Mouse (Mus musculus) forebrain, embryonic 10.5 days (tissue): Measurements from ENCODE around the gene Smad3. TPM values are rescaled to one million over a fixed set of nuclear protein-coding genes. Genes with fewer than 3 reads are reported as not detected.
A peak's percentile ranks its signal among the peaks of the same experiment; 100 is the strongest.

ENCODE experiments used
- DNase-seq: peaks from one replicate; pipeline ENCODE4 v3.0.0-alpha.2; 2017; ENCODE audit warnings: low spot score; ENCODE audit errors: extremely low spot score
- H3K27ac ChIP-seq: fragments of 300-500 bp; sonication (generic); 2 replicates; pipeline ENCODE4 v1.5.1; 2016; ENCODE audit warnings: mild to moderate bottlenecking
- H3K27me3 ChIP-seq: fragments of 300-500 bp; sonication (generic); 2 replicates; pipeline ENCODE4 v1.6.1; 2016; ENCODE audit warnings: mild to moderate bottlenecking; ENCODE audit not compliant: poor library complexity, severe bottlenecking
- H3K36me3 ChIP-seq: fragments of 300-500 bp; sonication (generic); replicated peaks from 2 replicates; pipeline ENCODE4 v1.6.1; 2016; ENCODE audit warnings: mild to moderate bottlenecking, moderate library complexity
- H3K4me1 ChIP-seq: fragments of 300-500 bp; sonication (generic); 2 replicates; pipeline ENCODE4 v1.6.1; 2016
- H3K4me3 ChIP-seq: fragments of 300-500 bp; sonication (generic); 2 replicates; pipeline ENCODE4 v1.5.1; 2016; ENCODE audit warnings: mild to moderate bottlenecking, moderate library complexity
- H3K9me3 ChIP-seq: fragments of 300-500 bp; sonication (generic); 2 replicates; pipeline ENCODE4 v1.6.1; 2016; ENCODE audit warnings: mild to moderate bottlenecking, moderate library complexity
- WGBS: fragments of 180-500 bp; shearing (Covaris S2); methylation state at CpG from one replicate; pipeline ENCODE4 v1.1.7; 2016; 5-methylcytosine and 5-hydroxymethylcytosine counted together
- polyA plus RNA-seq: library from polyadenylated mRNA; unstranded; fragments of >200 nt; fragmentation: Nextera tagmentation; extraction: Ambion mirVana; gene quantifications from 2 replicates; pipeline ENCODE4 v1.2.1, GENCODE M21; 2016

Smad3 gene
- polyA plus RNA-seq, 1 experiment from 2014 or later: 25.5 TPM

- Histone ChIP-seq H3K36me3 (peaks cover 9% of the 10 kb centered on the region), H3K4me3 (no peak overlapping the region), H3K27me3 (no peaks in the 10 kb centered on the region), H3K4me1 (peaks cover 74% of the 10 kb centered on the region), H3K27ac (0 out of 2 replicates have a peak overlapping the region, but pooled peaks have one; percentile 2), H3K9me3 (no peaks in the 10 kb centered on the region)
- WGBS: 77% methylated on average over 5 of the region's 5 CpGs
- DNase-seq: no peak
Observed at GRCm38 (mm10) chr9:63611967-63612366, 145.8 kb downstream of the Smad3 start.

- H3K9me3 ChIP-seq: no peaks in the 10 kb centered on the region
- peaks cover 74% of the 10 kb centered on the region for H3K4me1 ChIP-seq
- peak; percentile 29 for DNase-seq
- WGBS: 17% methylated on average over 13 of the region's 13 CpGs
- peak overlapping the region; percentile 73 for H3K27ac ChIP-seq
- no peaks in the 10 kb centered on the region for H3K27me3 ChIP-seq
- H3K36me3 ChIP-seq: 0 out of 2 replicates have a peak, but pooled peaks cover 3% of the 10 kb centered on the region
- no peak overlapping the region for H3K4me3 ChIP-seq
Observed at GRCm38 (mm10) chr9:63610841-63611366, 146.9 kb downstream of the Smad3 start.

- Histone ChIP-seq H3K4me3 (no peak overlapping the region), H3K9me3 (no peaks in the 10 kb centered on the region), H3K27ac (no peak overlapping the region), H3K27me3 (no peaks in the 10 kb centered on the region), H3K36me3 (0 out of 2 replicates have a peak, but pooled peaks cover 3% of the 10 kb centered on the region), H3K4me1 (peaks cover 78% of the 10 kb centered on the region)
- no peak for DNase-seq
- WGBS: 91% methylated on average over 6 of the region's 6 CpGs
Observed at GRCm38 (mm10) chr9:63610231-63610630, 147.6 kb downstream of the Smad3 start.

GRCm38 (mm10) chr9:63609776-63610175, 148.0 kb downstream of the Smad3 start:
- Histone ChIP-seq H3K36me3 (0 out of 2 replicates have a peak, but pooled peaks cover 3% of the 10 kb centered on the region), H3K27ac (no peak overlapping the region), H3K4me1 (peaks cover 80% of the 10 kb centered on the region), H3K4me3 (no peak overlapping the region), H3K9me3 (no peaks in the 10 kb centered on the region), H3K27me3 (no peaks in the 10 kb centered on the region)
- 93% methylated on average over 2 of the region's 2 CpGs for WGBS
- DNase-seq: no peak

GRCm38 (mm10) chr9:63609246-63609645, 148.5 kb downstream of the Smad3 start:
- Histone ChIP-seq H3K27ac (no peak overlapping the region; the same call in 1 of the 2 replicates), H3K9me3 (no peaks in the 10 kb centered on the region), H3K4me3 (no peak overlapping the region), H3K27me3 (no peaks in the 10 kb centered on the region), H3K36me3 (0 out of 2 replicates have a peak, but pooled peaks cover 3% of the 10 kb centered on the region), H3K4me1 (peaks cover 80% of the 10 kb centered on the region)
- WGBS: 73% methylated on average over 8 of the region's 8 CpGs
- DNase-seq: no peak

GRCm38 (mm10) chr9:63608006-63608405, 149.8 kb downstream of the Smad3 start:
- DNase-seq: no peak
- 78% methylated on average over 6 of the region's 6 CpGs for WGBS
- peaks cover 80% of the 10 kb centered on the region for H3K4me1 ChIP-seq
- H3K9me3 ChIP-seq: no peaks in the 10 kb centered on the region
- 0 out of 2 replicates have a peak, but pooled peaks cover 3% of the 10 kb centered on the region for H3K36me3 ChIP-seq
- H3K4me3 ChIP-seq: no peak overlapping the region
- H3K27ac ChIP-seq: peak overlapping the region; percentile 44; the same call in 1 of the 2 replicates
- no peaks in the 10 kb centered on the region for H3K27me3 ChIP-seq

GRCm38 (mm10) chr9:63606594-63606993, 151.2 kb downstream of the Smad3 start:
- no peak for DNase-seq
- 0 out of 2 replicates have a peak, but pooled peaks cover 3% of the 10 kb centered on the region for H3K36me3 ChIP-seq
- no peak overlapping the region for H3K27ac ChIP-seq
- no peaks in the 10 kb centered on the region for H3K27me3 ChIP-seq
- no peaks in the 10 kb centered on the region for H3K9me3 ChIP-seq
- peaks cover 78% of the 10 kb centered on the region for H3K4me1 ChIP-seq
- H3K4me3 ChIP-seq: no peak overlapping the region
- WGBS: 71% methylated on average over 2 of the region's 2 CpGs

GRCm38 (mm10) chr9:63603849-63604248, 153.9 kb downstream of the Smad3 start:
- 65% methylated on average over 6 of the region's 6 CpGs for WGBS
- Histone ChIP-seq H3K4me3 (peak overlapping the region; percentile 97), H3K27me3 (no peaks in the 10 kb centered on the region)

GRCm38 (mm10) chr9:63602043-63602939, 155.5 kb downstream of the Smad3 start, which contains the start of the genes Iqch and Aagab:
Iqch (minus strand) TSS chr9:63602493.
Aagab (plus strand) TSS chr9:63602660.
- Histone ChIP-seq H3K36me3 (no peaks in the 10 kb centered on the region), H3K4me3 (peak within 1 kb of the TSS; percentile 97), H3K27me3 (no peaks in the 10 kb centered on the region), H3K27ac (peak within 1 kb of the TSS; percentile 92), H3K4me1 (peaks cover 38% of the 10 kb centered on the region), H3K9me3 (no peaks in the 10 kb centered on the region)
- peak; percentile 94 for DNase-seq
- 1% methylated on average over 70 of the region's 70 CpGs for WGBS

More at GRCm38 (mm10) chr9:63603849-63604248, 153.9 kb downstream of the Smad3 start:
- Histone ChIP-seq H3K27ac (peak overlapping the region; percentile 15; the same call in 1 of the 2 replicates), H3K9me3 (no peaks in the 10 kb centered on the region), H3K4me1 (peaks cover 53% of the 10 kb centered on the region), H3K36me3 (no peaks in the 10 kb centered on the region)
- DNase-seq: no peak

Other genes with a start within 250 kb of the Smad3 start
- 0.04 and 0.14 TPM in 2 replicates for gene Iqch, start 155.5 kb downstream of the Smad3 start, polyA plus RNA-seq
- 53.9 and 54.5 TPM in 2 replicates for gene Aagab, start 155.3 kb downstream of the Smad3 start, polyA plus RNA-seq